Mouse (Mus musculus) forebrain, embryonic 16.5 days (tissue): ENCODE measurements around the gene Gm49394. TPM values are rescaled to one million over a fixed set of nuclear protein-coding genes. Genes with fewer than 3 reads are reported as not detected.

ENCODE experiments used
- ATAC-seq: fragments of 200-750 bp; cut with Nextera tagmentation; 2 replicates; pipeline ENCODE4 v1.8.0; 2017; ENCODE audit warnings: mild to moderate bottlenecking, moderate library complexity
- H3K27ac ChIP-seq: fragments of 300-500 bp; sonication (generic); 2 replicates; pipeline ENCODE4 v1.5.1; 2014; ENCODE audit warnings: low read length, control low read depth
- H3K27me3 ChIP-seq: fragments of 300-500 bp; sonication (generic); replicated peaks from 2 replicates; pipeline ENCODE4 v1.6.1; 2014; ENCODE audit warnings: low read length; ENCODE audit not compliant: control insufficient read depth, insufficient read depth
- H3K36me3 ChIP-seq: fragments of 300-500 bp; sonication (generic); 2 replicates; pipeline ENCODE4 v1.6.1; 2014; ENCODE audit not compliant: control insufficient read depth, insufficient read depth
- H3K4me1 ChIP-seq: fragments of 300-500 bp; sonication (generic); replicated peaks from 2 replicates; pipeline ENCODE4 v1.6.1; 2014; ENCODE audit warnings: low read length; ENCODE audit not compliant: control insufficient read depth, insufficient read depth
- H3K4me2 ChIP-seq: fragments of 300-500 bp; sonication (generic); 2 replicates; pipeline ENCODE4 v1.6.1; 2014; ENCODE audit warnings: mild to moderate bottlenecking, low read length, control low read depth
- H3K4me3 ChIP-seq: fragments of 300-500 bp; sonication (generic); replicated peaks from 2 replicates; pipeline ENCODE4 v1.5.1; 2014; ENCODE audit warnings: mild to moderate bottlenecking, low read length, control low read depth
- H3K9ac ChIP-seq: fragments of 300-500 bp; sonication (generic); replicated peaks from 2 replicates; pipeline ENCODE4 v1.6.1; 2014; ENCODE audit warnings: low read depth, low read length, control low read depth
- H3K9me3 ChIP-seq: fragments of 300-500 bp; sonication (generic); 2 replicates; pipeline ENCODE4 v1.6.1; 2016; ENCODE audit warnings: low read length; ENCODE audit not compliant: control insufficient read depth
- WGBS: fragments of 180-500 bp; shearing (Covaris S2); extraction: QIAGEN DNeasy Blood & Tissue Kit; methylation state at CpG from one replicate; pipeline ENCODE4 v1.1.7; 2014; 5-methylcytosine and 5-hydroxymethylcytosine counted together
- polyA plus RNA-seq: library from polyadenylated mRNA; unstranded; fragments of >200 nt; fragmentation: Nextera tagmentation; extraction: Ambion mirVana; gene quantifications from 2 replicates; pipeline ENCODE4 v1.2.1, GENCODE M21; 2015

Gm49394 gene
- polyA plus RNA-seq, 1 experiment from 2014 or later = not detected

- no peak overlapping the region for H3K4me2 ChIP-seq
- peaks cover 28% of the 10 kb centered on the region for H3K27me3 ChIP-seq
- ATAC-seq = peak; percentile 54
- H3K36me3 ChIP-seq = no peaks in the 10 kb centered on the region
- H3K9me3 ChIP-seq = no peaks in the 10 kb centered on the region
- 73% methylated on average over 1 of the region's 1 CpGs for WGBS
- peak overlapping the region; percentile 65 for H3K27ac ChIP-seq
- H3K4me1 ChIP-seq = peaks cover 13% of the 10 kb centered on the region
- no peak overlapping the region for H3K9ac ChIP-seq
- H3K4me3 ChIP-seq = no peak overlapping the region
These were observed 1.4 kb downstream of the Gm49394 start for GRCm38 (mm10) chr7:142668328-142668727.

GRCm38 (mm10) chr7:142667521-142667920 is 2.2 kb downstream of the Gm49394 start:
- H3K4me2 ChIP-seq = no peak overlapping the region
- ATAC-seq = no peak
- H3K4me1 ChIP-seq = peaks cover 13% of the 10 kb centered on the region
- peaks cover 36% of the 10 kb centered on the region for H3K27me3 ChIP-seq
- no peaks in the 10 kb centered on the region for H3K36me3 ChIP-seq
- H3K9ac ChIP-seq = no peak overlapping the region
- WGBS = 94% methylated on average over 18 of the region's 18 CpGs
- H3K4me3 ChIP-seq = no peak overlapping the region
- H3K9me3 ChIP-seq = no peaks in the 10 kb centered on the region
- no peak overlapping the region for H3K27ac ChIP-seq

DNA sequence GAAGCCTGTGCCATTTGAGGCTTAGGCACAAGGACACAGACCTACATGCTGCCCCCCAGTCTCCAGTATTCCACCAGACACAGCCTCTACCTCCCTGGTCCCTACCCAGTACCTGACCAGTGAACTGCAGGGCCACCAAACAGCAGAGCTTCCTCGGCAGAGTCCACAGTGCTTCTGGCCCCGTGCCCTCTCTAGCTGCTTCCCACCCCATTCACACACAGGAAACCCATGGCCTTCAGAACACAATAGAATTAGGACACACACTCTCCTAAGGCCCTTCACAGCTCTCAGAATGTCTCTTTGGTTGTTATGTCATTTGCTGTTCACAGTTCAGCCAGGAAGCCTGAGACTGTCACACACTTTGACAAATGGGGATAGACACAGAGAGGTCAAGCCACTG is 3.1 kb downstream of the Gm49394 start, which contains the start of gene Igf2:
TSS of gene Igf2 (minus strand) at position 158 of the 400 bp plus-strand sequence.
- peaks cover 13% of the 10 kb centered on the region for H3K4me1 ChIP-seq
- no peak within 1 kb of the TSS for H3K4me2 ChIP-seq
- H3K9me3 ChIP-seq = no peaks in the 10 kb centered on the region
- H3K27me3 ChIP-seq = peaks cover 39% of the 10 kb centered on the region
- ATAC-seq = no peak
- WGBS = 66% methylated on average over 2 of the region's 2 CpGs
- no peaks in the 10 kb centered on the region for H3K36me3 ChIP-seq
- H3K4me3 ChIP-seq = no peak within 1 kb of the TSS
- H3K9ac ChIP-seq = no peak within 1 kb of the TSS
- no peak within 1 kb of the TSS for H3K27ac ChIP-seq

DNA sequence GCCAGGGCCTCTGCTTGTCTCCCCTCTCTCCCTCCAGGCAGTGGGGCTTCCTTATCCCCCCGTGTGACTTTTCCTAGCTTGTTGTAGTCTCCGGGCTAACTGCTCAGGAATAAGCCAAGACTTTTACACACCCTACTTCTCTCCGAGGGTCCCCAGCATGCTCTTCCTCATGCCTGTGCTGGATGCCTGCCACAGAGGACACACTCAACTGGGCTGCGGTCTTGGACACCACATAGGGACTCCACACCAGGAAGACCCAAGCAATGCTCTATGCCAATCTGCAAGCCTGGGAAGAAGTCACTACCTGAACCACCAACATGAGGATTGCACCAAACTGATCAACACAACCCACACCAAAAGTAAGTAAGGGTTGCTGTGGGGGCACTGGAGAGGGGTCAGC is 3.6 kb downstream of the Gm49394 start:
- no peak overlapping the region for H3K27ac ChIP-seq
- H3K27me3 ChIP-seq = peaks cover 41% of the 10 kb centered on the region
- ATAC-seq = no peak
- peaks cover 13% of the 10 kb centered on the region for H3K4me1 ChIP-seq
- no peaks in the 10 kb centered on the region for H3K36me3 ChIP-seq
- no peak overlapping the region for H3K9ac ChIP-seq
- no peak overlapping the region for H3K4me2 ChIP-seq
- H3K4me3 ChIP-seq = no peak overlapping the region
- 64% methylated on average over 4 of the region's 4 CpGs for WGBS
- H3K9me3 ChIP-seq = no peaks in the 10 kb centered on the region

DNA sequence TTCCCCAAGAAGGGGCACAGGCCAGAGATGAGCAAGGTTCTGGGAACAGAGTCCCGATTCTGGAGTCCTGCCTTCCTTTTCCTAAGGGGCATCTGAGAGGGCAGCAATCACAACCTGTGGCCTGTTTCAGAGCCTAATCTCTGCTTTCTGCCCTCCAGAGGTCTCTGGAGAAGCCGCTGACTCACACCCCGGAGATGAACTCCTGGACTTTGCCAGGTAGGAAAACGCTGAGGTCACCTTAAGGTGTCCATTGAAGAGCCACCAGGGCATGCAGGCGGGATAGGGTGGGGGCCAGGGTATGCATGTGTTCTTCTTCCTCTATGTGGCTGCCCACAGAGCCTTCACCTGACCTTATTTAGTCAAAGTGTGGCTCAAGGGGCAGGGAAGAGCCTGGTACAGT is 4.4 kb downstream of the Gm49394 start:
- 47% methylated on average over 5 of the region's 5 CpGs for WGBS

GRCm38 (mm10) chr7:142664465-142665029 is 5.2 kb downstream of the Gm49394 start:
- Histone ChIP-seq H3K4me3 (no peak overlapping the region), H3K9me3 (no peaks in the 10 kb centered on the region), H3K4me1 (peaks cover 19% of the 10 kb centered on the region), H3K36me3 (no peaks in the 10 kb centered on the region), H3K9ac (no peak overlapping the region), H3K27me3 (peaks cover 57% of the 10 kb centered on the region), H3K4me2 (no peak overlapping the region), H3K27ac (no peak overlapping the region)
- ATAC-seq = no peak
- 3% methylated on average over 9 of the region's 9 CpGs for WGBS

More for the DNA sequence above, 4.4 kb downstream of the Gm49394 start:
- H3K36me3 ChIP-seq = no peaks in the 10 kb centered on the region
- H3K4me2 ChIP-seq = no peak overlapping the region
- ATAC-seq = no peak
- peaks cover 49% of the 10 kb centered on the region for H3K27me3 ChIP-seq
- no peak overlapping the region for H3K4me3 ChIP-seq
- no peak overlapping the region for H3K9ac ChIP-seq
- peaks cover 17% of the 10 kb centered on the region for H3K4me1 ChIP-seq
- no peak overlapping the region for H3K27ac ChIP-seq
- no peaks in the 10 kb centered on the region for H3K9me3 ChIP-seq

DNA sequence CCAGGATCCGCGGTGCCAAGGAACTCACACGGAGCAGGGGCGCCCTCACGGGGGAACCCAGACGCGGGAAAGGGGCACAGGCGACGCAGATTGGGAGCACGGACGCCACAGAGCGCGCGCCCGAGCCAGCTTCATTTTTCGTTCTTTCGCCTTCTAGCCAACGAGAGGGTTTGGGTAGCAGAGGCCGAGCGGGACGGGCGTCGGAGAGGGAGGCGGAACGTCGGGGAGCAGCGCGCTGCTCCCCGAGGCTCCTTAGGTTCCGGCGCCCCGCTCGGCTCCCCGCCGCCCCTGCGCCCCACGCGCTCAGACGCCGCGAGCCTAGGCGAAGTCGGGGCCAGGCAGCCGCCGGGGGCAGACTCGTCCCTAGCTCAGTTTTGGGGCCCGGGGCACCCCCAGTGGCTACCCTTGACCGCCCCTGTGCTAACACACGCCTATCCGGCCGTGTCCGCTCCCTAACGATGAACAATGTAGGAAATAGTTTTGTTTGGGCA is 5.8 kb downstream of the Gm49394 start:
- no peaks in the 10 kb centered on the region for H3K9me3 ChIP-seq
- H3K9ac ChIP-seq = no peak overlapping the region
- peaks cover 62% of the 10 kb centered on the region for H3K27me3 ChIP-seq
- H3K4me3 ChIP-seq = peak overlapping the region; percentile 17
- no peak for ATAC-seq
- H3K27ac ChIP-seq = no peak overlapping the region
- peak overlapping the region; percentile 35 for H3K4me2 ChIP-seq
- under 1% methylated on average over 53 of the region's 53 CpGs for WGBS
- H3K4me1 ChIP-seq = peaks cover 24% of the 10 kb centered on the region
- no peaks in the 10 kb centered on the region for H3K36me3 ChIP-seq

GRCm38 (mm10) chr7:142663151-142663550 is 6.6 kb downstream of the Gm49394 start:
- no peak for ATAC-seq
- H3K27me3 ChIP-seq = peaks cover 68% of the 10 kb centered on the region
- 6% methylated on average over 5 of the region's 5 CpGs for WGBS
- no peaks in the 10 kb centered on the region for H3K9me3 ChIP-seq
- no peaks in the 10 kb centered on the region for H3K36me3 ChIP-seq
- no peak overlapping the region for H3K4me3 ChIP-seq
- no peak overlapping the region for H3K9ac ChIP-seq
- no peak overlapping the region for H3K4me2 ChIP-seq
- H3K27ac ChIP-seq = no peak overlapping the region
- peaks cover 25% of the 10 kb centered on the region for H3K4me1 ChIP-seq

DNA sequence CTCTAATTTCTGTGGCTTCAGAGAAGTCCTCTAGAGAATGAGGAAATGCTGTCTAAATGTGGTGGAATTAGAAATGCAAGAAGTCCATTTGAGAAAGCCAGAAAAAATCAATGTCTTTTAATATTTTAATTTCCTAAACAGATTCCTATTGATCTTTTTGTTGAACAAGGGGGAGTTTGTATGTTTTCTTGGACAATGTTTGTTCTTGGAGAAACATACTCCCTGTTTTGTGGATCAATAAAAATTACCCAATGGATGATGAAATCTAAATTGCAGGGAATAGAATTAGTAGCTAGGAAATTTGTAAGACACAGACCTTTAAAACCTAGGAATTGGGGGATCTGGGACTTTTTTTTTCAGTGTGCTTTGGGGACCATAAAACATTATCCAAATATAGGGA is 7.9 kb downstream of the Gm49394 start:
- no peaks in the 10 kb centered on the region for H3K36me3 ChIP-seq
- no peak overlapping the region for H3K4me3 ChIP-seq
- no peak overlapping the region for H3K9ac ChIP-seq
- H3K9me3 ChIP-seq = no peaks in the 10 kb centered on the region
- H3K27me3 ChIP-seq = peaks cover 81% of the 10 kb centered on the region
- no peak overlapping the region for H3K4me2 ChIP-seq
- peaks cover 25% of the 10 kb centered on the region for H3K4me1 ChIP-seq
- no peak for ATAC-seq
- H3K27ac ChIP-seq = no peak overlapping the region

GRCm38 (mm10) chr7:142661046-142661445 is 8.7 kb downstream of the Gm49394 start:
- Histone ChIP-seq H3K9me3 (no peaks in the 10 kb centered on the region), H3K4me3 (no peak overlapping the region), H3K4me2 (no peak overlapping the region; the same call in 1 of the 2 replicates), H3K9ac (no peak overlapping the region), H3K27ac (no peak overlapping the region), H3K4me1 (peaks cover 25% of the 10 kb centered on the region), H3K36me3 (no peaks in the 10 kb centered on the region), H3K27me3 (peaks cover 85% of the 10 kb centered on the region)
- under 1% methylated on average over 25 of the region's 25 CpGs for WGBS
- ATAC-seq = no peak
